10 mouse cellular contexts compared by ENCODE assay signal in genomic region chr11:112982802-112983591, GRCm38 (mm10).
DNase-seq lines count a peak whose midpoint lies in the region; ATAC-seq and TF ChIP-seq lines count a peak whose summit lies in the region.
"Had no signal": no experiment of that assay in that cellular context is flagged by ENCODE, and none has a peak within 500 bp of the region (broad histone marks: within the 10 kb centered on the region; RNA-seq: fewer than 3 reads in every experiment).

No protein-coding gene starts in this region.

- DNase-seq in heart, postnatal 14 days, result peak; percentile 17 to 38
- peak; percentile 36 to 57 for DNase-seq in left cerebral cortex, adult 2 months (ENCODE audit: extremely low spot score in 1 of 2, low spot score in 2 of 2)
- no peak for DNase-seq in natural killer cell, adult 2 months (ENCODE audit: low spot score in 2 of 2)
- no peak for DNase-seq in spleen, adult 12 weeks (ENCODE audit: low spot score)
- no peak for DNase-seq in adrenal gland, adult 2 months
- DNase-seq: liver, embryonic 13.5 days had no signal

- H3K9ac ChIP-seq in heart, embryonic 12.5 days, result no peak overlapping the region
- H3K9ac ChIP-seq in forebrain, embryonic 12.5 days, result no peak overlapping the region
- H3K9ac ChIP-seq in neural tube, embryonic 14.5 days (replicated peaks; ENCODE audit: low read depth, low read length), result no peak overlapping the region
- H3K9ac ChIP-seq: embryonic facial prominence, embryonic 12.5 days; liver, embryonic 13.5 days had no signal

- H3K36me3 ChIP-seq in heart, embryonic 12.5 days, result no peaks in the 10 kb centered on the region
- no peaks in the 10 kb centered on the region for H3K36me3 ChIP-seq in forebrain, embryonic 12.5 days (replicated peaks)
- H3K36me3 ChIP-seq in neural tube, embryonic 14.5 days (ENCODE audit: control insufficient read depth, insufficient read depth, low read length), result no peaks in the 10 kb centered on the region
- H3K36me3 ChIP-seq: embryonic facial prominence, embryonic 12.5 days; liver, embryonic 13.5 days had no signal

- ATAC-seq in heart, embryonic 12.5 days (ENCODE audit: insufficient number of reproducible peaks, low FRiP score), result no peak
- ATAC-seq in forebrain, embryonic 12.5 days (ENCODE audit: low FRiP score), result peak; percentile 68
- ATAC-seq in neural tube, embryonic 14.5 days (ENCODE audit: low read depth), result peak; percentile 74

- H3K9me3 ChIP-seq in heart, embryonic 12.5 days (replicated peaks), result no peaks in the 10 kb centered on the region
- no peaks in the 10 kb centered on the region for H3K9me3 ChIP-seq in forebrain, embryonic 12.5 days
- no peaks in the 10 kb centered on the region for H3K9me3 ChIP-seq in neural tube, embryonic 14.5 days (ENCODE audit: control insufficient read depth, low read length)
- H3K9me3 ChIP-seq: embryonic facial prominence, embryonic 12.5 days; liver, embryonic 13.5 days had no signal

- peaks cover 32% of the 10 kb centered on the region for H3K4me1 ChIP-seq in heart, embryonic 12.5 days (replicated peaks)
- peaks cover 45% of the 10 kb centered on the region for H3K4me1 ChIP-seq in forebrain, embryonic 12.5 days
- H3K4me1 ChIP-seq in neural tube, embryonic 14.5 days (ENCODE audit: control insufficient read depth, insufficient read depth, low read length), result peaks cover 16% of the 10 kb centered on the region

- H3K27ac ChIP-seq in heart, embryonic 12.5 days (ENCODE audit: poor library complexity, severe bottlenecking), result no peak overlapping the region
- peak overlapping the region; percentile 81 for H3K27ac ChIP-seq in forebrain, embryonic 12.5 days
- H3K27ac ChIP-seq in left cerebral cortex, adult 2 months, result no peak overlapping the region
- H3K27ac ChIP-seq in neural tube, embryonic 14.5 days (ENCODE audit: low read depth, low read length), result peak overlapping the region; percentile 57
- H3K27ac ChIP-seq: embryonic facial prominence, embryonic 12.5 days; liver, embryonic 13.5 days had no signal

- no peak overlapping the region for H3K4me3 ChIP-seq in heart, embryonic 12.5 days
- H3K4me3 ChIP-seq in forebrain, embryonic 12.5 days (replicated peaks), result no peak overlapping the region
- H3K4me3 ChIP-seq in left cerebral cortex, adult 2 months, result no peak overlapping the region
- H3K4me3 ChIP-seq in neural tube, embryonic 14.5 days (ENCODE audit: low read depth, low read length), result no peak overlapping the region
- H3K4me3 ChIP-seq: embryonic facial prominence, embryonic 12.5 days; liver, embryonic 13.5 days had no signal

- no peak for TF ChIP-seq CTCF in left cerebral cortex, adult 2 months (IDR thresholded peaks at IDR 0.05)

- WGBS in heart, embryonic 12.5 days, result 71% methylated on average over 9 of the region's 9 CpGs
- 36% methylated on average over 9 of the region's 9 CpGs for WGBS in forebrain, embryonic 12.5 days
- WGBS in neural tube, embryonic 14.5 days, result 21% methylated on average over 9 of the region's 9 CpGs

- H3K4me2 ChIP-seq in heart, embryonic 12.5 days, result no peak overlapping the region
- H3K4me2 ChIP-seq in forebrain, embryonic 12.5 days, result peak overlapping the region; percentile 31
- no peak overlapping the region for H3K4me2 ChIP-seq in neural tube, embryonic 14.5 days (ENCODE audit: low read depth, low read length)
- H3K4me2 ChIP-seq: embryonic facial prominence, embryonic 12.5 days; liver, embryonic 13.5 days had no signal

- intact Hi-C loops in heart, postnatal 14 days (cut with DNase I), result loop anchor here (10.0 kb wide), 1 partner anchor 198 kb away; the partner anchor contains the start of gene Sox9
- intact Hi-C loops in left cerebral cortex, adult 2 months (cut with DNase I), result loop anchor here (2.0 kb wide), 3 partner anchors 34 to 200 kb away; partner anchors contain the start of gene Sox9

- peaks cover 40% of the 10 kb centered on the region for H3K27me3 ChIP-seq in heart, embryonic 12.5 days (replicated peaks)
- peaks cover 12% of the 10 kb centered on the region; the same call in 1 of the 2 replicates for H3K27me3 ChIP-seq in forebrain, embryonic 12.5 days
- H3K27me3 ChIP-seq in neural tube, embryonic 14.5 days (ENCODE audit: control insufficient read depth, insufficient read depth, low read length), result no peaks in the 10 kb centered on the region
- H3K27me3 ChIP-seq: embryonic facial prominence, embryonic 12.5 days had no signal

Comparison
In these comparisons a context has a peak if more than half of its experiments do, and no peak if none do; other contexts are left out.
1. DNase-seq: peak in heart, postnatal 14 days (2 of 2) and left cerebral cortex, adult 2 months (2 of 2); none in natural killer cell, adult 2 months (0 of 2), spleen, adult 12 weeks (single experiment) and adrenal gland, adult 2 months (single experiment).
2. H3K27ac ChIP-seq: peak in forebrain, embryonic 12.5 days (single experiment) and neural tube, embryonic 14.5 days (single experiment); none in heart, embryonic 12.5 days (single experiment) and left cerebral cortex, adult 2 months (single experiment).